Mouse (Mus musculus): ENCODE measurements at regions not wholly inside any gene's neighbourhood (a gene's known extent, or its start where the extent isn't known, plus 50 kb on each side); places are given as distances from the start of the nearest gene placed in this dataset.

DNA sequence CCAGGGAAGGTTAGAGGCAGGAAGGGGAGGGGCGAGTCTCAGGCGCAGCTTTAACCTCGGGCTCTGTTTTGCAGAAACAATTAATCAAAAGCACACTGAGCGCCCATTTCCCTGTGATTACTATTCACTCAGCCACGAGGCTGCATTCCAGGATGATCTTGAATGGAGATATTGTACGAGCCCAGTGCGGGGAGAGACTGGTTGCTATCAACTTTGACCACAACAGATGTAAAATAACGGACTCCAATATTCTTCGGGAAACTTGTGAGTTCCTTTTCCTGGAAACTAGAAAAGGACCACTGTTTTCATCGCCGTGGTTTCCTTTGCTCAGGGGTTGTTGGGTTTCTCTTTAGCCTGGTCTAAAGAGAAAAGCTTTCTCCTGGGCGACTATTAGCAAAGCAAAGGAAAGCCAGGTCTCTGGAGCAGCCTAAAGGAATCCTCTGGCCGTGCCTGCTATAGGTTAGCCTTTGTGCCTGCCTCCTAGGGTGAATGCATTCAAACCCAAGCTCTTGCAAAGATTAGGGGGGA, 87.4 kb upstream of the Plekha5 start:
- Histone ChIP-seq H3K36me3 (replicated peaks; ENCODE audit: control insufficient read depth, insufficient read depth, low read depth, low read length) (no peaks in the 10 kb centered on the region), H3K9ac (replicated peaks; ENCODE audit: low read length) (no peak overlapping the region), H3K9me3 (replicated peaks; ENCODE audit: control insufficient read depth, low read length) (no peaks in the 10 kb centered on the region), H3K4me2 (ENCODE audit: low read depth, low read length) (peak overlapping the region; percentile 24; the same call in 1 of the 2 replicates), H3K27ac (replicated peaks; ENCODE audit: low read depth, low read length) (peak overlapping the region; percentile 11), H3K4me3 (ENCODE audit: low read depth, low read length) (no peak overlapping the region), H3K4me1 (ENCODE audit: control insufficient read depth, insufficient read depth, low read length) (no peaks in the 10 kb centered on the region), H3K27me3 (ENCODE audit: control insufficient read depth, insufficient read depth, low read length) (no peaks in the 10 kb centered on the region)
- under 1% methylated on average over 13 of the region's 13 CpGs for WGBS
- ATAC-seq (replicated peaks; ENCODE audit: insufficient number of reproducible peaks, low FRiP score, low TSS enrichment, low read depth) (peak; percentile 78), DNase-seq (ENCODE audit: low spot score) (peak; percentile 75)

DNA sequence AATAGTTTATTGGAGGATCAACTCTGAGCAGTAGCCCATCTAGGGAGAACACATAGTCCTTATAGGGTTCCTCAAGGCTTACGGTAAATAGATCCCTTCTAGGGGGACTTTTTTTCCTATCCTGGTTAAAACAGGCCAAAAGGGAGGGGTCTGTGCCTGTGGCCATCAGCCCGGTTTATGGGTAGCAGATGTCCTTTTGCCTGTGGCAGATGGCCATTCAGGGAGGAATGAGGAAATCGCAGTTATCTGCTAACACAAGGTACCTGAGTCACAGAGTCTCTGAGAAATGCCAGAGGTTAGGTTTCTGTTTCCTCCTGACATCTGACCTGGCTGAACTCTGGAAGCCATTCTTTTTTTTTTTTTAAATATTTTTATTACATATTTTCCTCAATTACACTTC, 90.5 kb upstream of the Plekha5 start:
- WGBS: 35% methylated on average over 3 of the region's 3 CpGs
- no peaks in the 10 kb centered on the region for H3K9me3 ChIP-seq (replicated peaks; ENCODE audit: control insufficient read depth, low read length)
- no peak for DNase-seq (ENCODE audit: low spot score)
- no peak for ATAC-seq (replicated peaks; ENCODE audit: insufficient number of reproducible peaks, low FRiP score, low TSS enrichment, low read depth)
- no peak overlapping the region for H3K4me3 ChIP-seq (ENCODE audit: low read depth, low read length)
- H3K36me3 ChIP-seq (replicated peaks; ENCODE audit: control insufficient read depth, insufficient read depth, low read depth, low read length): no peaks in the 10 kb centered on the region
- H3K4me1 ChIP-seq (ENCODE audit: control insufficient read depth, insufficient read depth, low read length): no peaks in the 10 kb centered on the region
- no peak overlapping the region for H3K4me2 ChIP-seq (ENCODE audit: low read depth, low read length)
- H3K27ac ChIP-seq (replicated peaks; ENCODE audit: low read depth, low read length): no peak overlapping the region
- no peaks in the 10 kb centered on the region for H3K27me3 ChIP-seq (ENCODE audit: control insufficient read depth, insufficient read depth, low read length)
- no peak overlapping the region for H3K9ac ChIP-seq (replicated peaks; ENCODE audit: low read length)

DNA sequence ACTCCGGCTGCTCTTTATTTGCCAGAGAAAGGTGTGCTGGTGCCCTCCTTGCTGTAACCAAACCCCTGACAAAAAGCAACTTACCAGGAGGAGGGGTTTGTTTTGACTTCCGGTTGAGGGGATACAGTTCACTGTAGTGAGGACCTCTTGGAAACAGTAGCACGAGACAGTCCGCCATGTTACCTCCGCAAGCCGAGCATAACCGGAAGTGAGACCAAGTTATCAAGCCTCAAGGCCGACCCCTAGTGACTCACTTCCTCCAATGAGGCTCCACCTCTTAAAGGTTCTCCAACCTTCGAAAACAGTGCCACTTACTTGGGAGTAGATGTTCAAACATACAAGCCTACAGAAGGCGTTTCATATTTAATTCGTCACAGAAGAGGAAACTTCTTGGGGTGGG, 115.2 kb upstream of the Plekha5 start:
- no peaks in the 10 kb centered on the region for H3K4me1 ChIP-seq (ENCODE audit: control insufficient read depth, insufficient read depth, low read length)
- no peaks in the 10 kb centered on the region for H3K36me3 ChIP-seq (replicated peaks; ENCODE audit: control insufficient read depth, insufficient read depth, low read depth, low read length)
- H3K9me3 ChIP-seq (replicated peaks; ENCODE audit: control insufficient read depth, low read length): no peaks in the 10 kb centered on the region
- no peak overlapping the region for H3K4me3 ChIP-seq (ENCODE audit: low read depth, low read length)
- H3K9ac ChIP-seq (replicated peaks; ENCODE audit: low read length): no peak overlapping the region
- H3K27me3 ChIP-seq (ENCODE audit: control insufficient read depth, insufficient read depth, low read length): no peaks in the 10 kb centered on the region
- 92% methylated on average over 11 of the region's 11 CpGs for WGBS
- no peak overlapping the region for H3K4me2 ChIP-seq (ENCODE audit: low read depth, low read length)
- H3K27ac ChIP-seq (replicated peaks; ENCODE audit: low read depth, low read length): no peak overlapping the region
- DNase-seq (ENCODE audit: low spot score): no peak
- ATAC-seq (replicated peaks; ENCODE audit: insufficient number of reproducible peaks, low FRiP score, low TSS enrichment, low read depth): no peak

GRCm38 (mm10) chr6:140306811-140307558, 116.9 kb upstream of the Plekha5 start:
- H3K9ac ChIP-seq (replicated peaks; ENCODE audit: low read length): no peak overlapping the region
- 88% methylated on average over 6 of the region's 6 CpGs for WGBS
- H3K4me1 ChIP-seq (ENCODE audit: control insufficient read depth, insufficient read depth, low read length): no peaks in the 10 kb centered on the region
- DNase-seq (ENCODE audit: low spot score): no peak
- no peak for ATAC-seq (replicated peaks; ENCODE audit: insufficient number of reproducible peaks, low FRiP score, low TSS enrichment, low read depth)
- no peak overlapping the region for H3K4me2 ChIP-seq (ENCODE audit: low read depth, low read length)
- H3K36me3 ChIP-seq (replicated peaks; ENCODE audit: control insufficient read depth, insufficient read depth, low read depth, low read length): no peaks in the 10 kb centered on the region
- H3K27me3 ChIP-seq (ENCODE audit: control insufficient read depth, insufficient read depth, low read length): no peaks in the 10 kb centered on the region
- H3K9me3 ChIP-seq (replicated peaks; ENCODE audit: control insufficient read depth, low read length): no peaks in the 10 kb centered on the region
- no peak overlapping the region for H3K27ac ChIP-seq (replicated peaks; ENCODE audit: low read depth, low read length)
- H3K4me3 ChIP-seq (ENCODE audit: low read depth, low read length): no peak overlapping the region

DNA sequence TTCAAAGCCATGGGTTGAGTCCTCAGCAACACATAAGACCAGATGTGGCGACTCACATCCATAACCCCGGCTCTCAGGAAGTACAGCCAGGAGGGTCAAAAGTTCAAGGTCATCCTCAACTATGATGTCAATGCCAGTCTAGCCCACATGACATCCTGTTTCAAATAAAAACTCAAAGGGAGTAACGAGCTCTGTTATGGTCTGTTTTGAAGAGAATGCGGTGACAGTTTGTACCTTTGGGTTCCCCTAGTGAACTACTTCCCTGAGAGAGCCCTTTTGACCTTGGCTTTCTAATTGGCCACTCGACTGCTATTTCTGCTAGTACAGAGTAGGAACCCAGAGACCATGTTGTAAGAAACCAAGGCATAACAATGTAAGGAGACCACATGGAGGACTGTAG, 119.7 kb upstream of the Plekha5 start:
- 60% methylated on average over 5 of the region's 5 CpGs for WGBS
- H3K9me3 ChIP-seq (replicated peaks; ENCODE audit: control insufficient read depth, low read length): no peaks in the 10 kb centered on the region
- H3K4me3 ChIP-seq (ENCODE audit: low read depth, low read length): no peak overlapping the region

GRCm38 (mm10) chr6:140300470-140301145, 123.2 kb upstream of the Plekha5 start:
- DNase-seq (ENCODE audit: low spot score) (no peak), ATAC-seq (replicated peaks; ENCODE audit: insufficient number of reproducible peaks, low FRiP score, low TSS enrichment, low read depth) (no peak)
- 55% methylated on average over 7 of the region's 7 CpGs for WGBS

More for the DNA sequence above, 119.7 kb upstream of the Plekha5 start:
- no peak overlapping the region for H3K27ac ChIP-seq (replicated peaks; ENCODE audit: low read depth, low read length)
- H3K4me2 ChIP-seq (ENCODE audit: low read depth, low read length): no peak overlapping the region
- no peak overlapping the region for H3K9ac ChIP-seq (replicated peaks; ENCODE audit: low read length)
- DNase-seq (ENCODE audit: low spot score) (no peak), ATAC-seq (replicated peaks; ENCODE audit: insufficient number of reproducible peaks, low FRiP score, low TSS enrichment, low read depth) (no peak)
- no peaks in the 10 kb centered on the region for H3K27me3 ChIP-seq (ENCODE audit: control insufficient read depth, insufficient read depth, low read length)
- no peaks in the 10 kb centered on the region for H3K36me3 ChIP-seq (replicated peaks; ENCODE audit: control insufficient read depth, insufficient read depth, low read depth, low read length)
- H3K4me1 ChIP-seq (ENCODE audit: control insufficient read depth, insufficient read depth, low read length): no peaks in the 10 kb centered on the region

DNA sequence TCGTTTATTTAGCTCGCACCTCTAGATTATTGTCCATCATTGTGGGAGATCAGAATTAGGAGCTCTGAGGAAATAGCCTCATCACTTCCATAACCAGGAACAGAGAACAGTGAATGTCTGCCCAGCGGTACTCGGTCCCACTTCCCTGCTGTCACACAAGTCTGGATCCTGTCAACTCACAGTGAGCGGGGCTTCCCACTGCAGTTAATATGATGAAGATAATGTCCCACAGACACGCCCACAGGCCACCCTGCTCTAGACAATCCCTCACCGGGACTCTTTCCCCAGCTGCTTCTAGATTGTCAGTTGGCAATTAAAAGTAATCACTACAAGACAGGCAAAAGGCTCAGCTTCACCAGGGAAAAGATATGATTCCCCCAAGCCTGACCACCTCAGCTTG, 124.2 kb upstream of the Plekha5 start:
- H3K9me3 ChIP-seq (replicated peaks; ENCODE audit: control insufficient read depth, low read length): no peaks in the 10 kb centered on the region
- no peaks in the 10 kb centered on the region for H3K27me3 ChIP-seq (ENCODE audit: control insufficient read depth, insufficient read depth, low read length)
- ATAC-seq (replicated peaks; ENCODE audit: insufficient number of reproducible peaks, low FRiP score, low TSS enrichment, low read depth) (no peak), DNase-seq (ENCODE audit: low spot score) (no peak)
- H3K4me3 ChIP-seq (ENCODE audit: low read depth, low read length): no peak overlapping the region
- no peak overlapping the region for H3K4me2 ChIP-seq (ENCODE audit: low read depth, low read length)
- no peaks in the 10 kb centered on the region for H3K4me1 ChIP-seq (ENCODE audit: control insufficient read depth, insufficient read depth, low read length)
- no peak overlapping the region for H3K9ac ChIP-seq (replicated peaks; ENCODE audit: low read length)
- H3K27ac ChIP-seq (replicated peaks; ENCODE audit: low read depth, low read length): no peak overlapping the region
- H3K36me3 ChIP-seq (replicated peaks; ENCODE audit: control insufficient read depth, insufficient read depth, low read depth, low read length): no peaks in the 10 kb centered on the region
- WGBS: 61% methylated on average over 7 of the region's 7 CpGs

More at GRCm38 (mm10) chr6:140300470-140301145, 123.2 kb upstream of the Plekha5 start:
- H3K9ac ChIP-seq (replicated peaks; ENCODE audit: low read length): no peak overlapping the region
- H3K4me3 ChIP-seq (ENCODE audit: low read depth, low read length): no peak overlapping the region
- H3K9me3 ChIP-seq (replicated peaks; ENCODE audit: control insufficient read depth, low read length): no peaks in the 10 kb centered on the region
- no peaks in the 10 kb centered on the region for H3K4me1 ChIP-seq (ENCODE audit: control insufficient read depth, insufficient read depth, low read length)
- H3K4me2 ChIP-seq (ENCODE audit: low read depth, low read length): no peak overlapping the region
- H3K36me3 ChIP-seq (replicated peaks; ENCODE audit: control insufficient read depth, insufficient read depth, low read depth, low read length): no peaks in the 10 kb centered on the region
- no peaks in the 10 kb centered on the region for H3K27me3 ChIP-seq (ENCODE audit: control insufficient read depth, insufficient read depth, low read length)
- no peak overlapping the region for H3K27ac ChIP-seq (replicated peaks; ENCODE audit: low read depth, low read length)

- DNase-seq (ENCODE audit: low spot score): no peak
- no peak for ATAC-seq (replicated peaks; ENCODE audit: insufficient number of reproducible peaks, low FRiP score, low TSS enrichment, low read depth)
- Histone ChIP-seq H3K27ac (replicated peaks; ENCODE audit: low read depth, low read length) (no peak overlapping the region), H3K4me3 (ENCODE audit: low read depth, low read length) (no peak overlapping the region), H3K9ac (replicated peaks; ENCODE audit: low read length) (no peak overlapping the region), H3K9me3 (replicated peaks; ENCODE audit: control insufficient read depth, low read length) (no peaks in the 10 kb centered on the region), H3K27me3 (ENCODE audit: control insufficient read depth, insufficient read depth, low read length) (no peaks in the 10 kb centered on the region), H3K36me3 (replicated peaks; ENCODE audit: control insufficient read depth, insufficient read depth, low read depth, low read length) (no peaks in the 10 kb centered on the region), H3K4me2 (ENCODE audit: low read depth, low read length) (no peak overlapping the region), H3K4me1 (ENCODE audit: control insufficient read depth, insufficient read depth, low read length) (no peaks in the 10 kb centered on the region)
- WGBS: 76% methylated on average over 14 of the region's 14 CpGs
These were observed 125.8 kb upstream of the Plekha5 start for GRCm38 (mm10) chr6:140297969-140298554.
